Mouse (Mus musculus): ENCODE data around the gene Adam30. TPM values are rescaled to one million over a fixed set of nuclear protein-coding genes. Genes with fewer than 3 reads are reported as not detected.

Gene Adam30
- total RNA-seq, 2 experiments from 2014 or later = not detected

DNA sequence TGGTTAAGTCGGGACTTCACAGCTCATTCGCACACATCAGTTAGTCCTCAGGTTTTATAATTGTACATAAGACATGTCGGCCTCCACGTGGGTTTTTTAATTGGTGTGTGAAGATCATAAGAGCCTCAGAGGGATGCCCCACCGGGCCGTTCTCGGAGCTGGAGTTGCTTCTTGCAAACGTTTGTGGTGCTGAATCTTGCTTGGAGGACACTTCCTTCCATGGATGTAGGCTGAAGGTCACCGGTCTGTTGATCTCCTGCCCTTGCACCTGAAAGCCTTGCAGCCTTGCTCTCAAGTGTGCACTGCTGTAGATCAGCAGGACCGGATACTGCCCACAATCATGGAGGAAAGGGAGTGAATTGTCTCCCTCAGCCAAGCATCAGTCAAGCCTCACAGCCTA is 9.4 kb upstream of the Adam30 start:
- DNase-seq = no peak
- Histone ChIP-seq H3K27ac (no peak overlapping the region), H3K4me3 (no peak overlapping the region)
- intact Hi-C loops (cut with DNase I) = no loop called here
- TF ChIP-seq CTCF (IDR thresholded peaks at IDR 0.05) = no peak

DNA sequence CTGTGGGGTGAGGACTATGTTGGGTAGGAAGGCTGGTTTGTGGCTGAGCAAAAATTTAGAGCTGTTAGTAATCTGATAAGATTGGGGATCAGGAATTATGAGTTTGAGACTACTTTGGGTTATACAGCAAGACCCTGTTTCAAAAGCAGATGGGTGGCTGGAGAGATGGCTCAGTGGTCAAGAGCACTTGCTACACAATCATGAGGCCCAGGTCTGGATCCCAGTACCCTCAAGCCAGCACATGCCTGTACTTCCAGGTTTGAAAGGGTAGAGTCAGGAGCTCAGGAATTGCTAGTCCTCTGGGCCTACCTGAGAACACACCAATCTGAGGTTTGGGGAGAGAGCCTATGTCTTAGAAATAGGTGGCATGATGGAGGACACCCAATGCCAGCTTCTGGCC is 7.0 kb upstream of the Adam30 start:
- TF ChIP-seq CTCF (IDR thresholded peaks at IDR 0.05) = no peak
- no peak overlapping the region for H3K27ac ChIP-seq
- no peak for DNase-seq
- no peak overlapping the region for H3K4me3 ChIP-seq
- intact Hi-C loops (cut with DNase I) = no loop called here

DNA sequence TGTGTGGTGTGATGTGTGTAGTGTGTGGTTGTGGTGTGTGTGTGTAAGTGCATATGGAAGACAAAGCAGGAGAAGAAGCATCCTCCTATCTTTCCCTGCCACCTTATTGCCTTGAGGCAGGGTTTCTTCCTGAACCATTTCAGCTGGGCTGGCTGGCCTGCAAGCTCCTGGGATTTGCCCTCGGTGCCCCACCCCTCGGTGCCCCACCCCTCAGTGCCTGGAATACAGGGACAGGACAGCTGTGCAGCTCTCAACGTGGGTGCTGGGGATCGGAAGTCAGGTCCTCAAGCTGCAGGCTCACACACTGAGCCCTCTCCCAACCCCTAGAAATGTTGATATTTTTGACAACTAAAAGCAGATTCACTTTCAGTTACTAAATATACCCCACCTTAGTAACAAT is 4.3 kb upstream of the Adam30 start:
- DNase-seq = no peak
- intact Hi-C loops (cut with DNase I) = no loop called here
- Histone ChIP-seq H3K4me3 (no peak overlapping the region), H3K27ac (no peak overlapping the region)
- no peak for TF ChIP-seq CTCF (IDR thresholded peaks at IDR 0.05)

DNA sequence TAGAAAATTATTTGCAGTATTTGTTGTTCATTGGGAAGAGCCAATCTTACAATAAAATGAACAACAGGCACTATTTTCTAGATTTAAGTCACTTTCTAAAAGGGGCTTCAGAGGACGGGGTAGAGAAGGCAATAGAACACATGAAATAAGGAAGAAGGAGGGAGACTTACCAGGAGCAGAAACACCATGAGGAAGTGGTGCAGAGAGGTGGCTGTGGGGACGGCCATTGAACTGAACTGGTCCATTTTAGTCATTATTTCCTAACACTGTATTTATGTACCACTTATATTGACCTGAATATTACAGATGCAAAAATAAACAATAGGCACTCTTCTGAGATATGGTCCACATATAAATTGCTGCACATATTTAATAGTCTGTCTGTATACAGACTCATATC is 3.4 kb upstream of the Adam30 start:
- intact Hi-C loops (cut with DNase I) = no loop called here
- DNase-seq = no peak
- no peak for TF ChIP-seq CTCF (IDR thresholded peaks at IDR 0.05)
- H3K27ac ChIP-seq = no peak overlapping the region
- H3K4me3 ChIP-seq = no peak overlapping the region

DNA sequence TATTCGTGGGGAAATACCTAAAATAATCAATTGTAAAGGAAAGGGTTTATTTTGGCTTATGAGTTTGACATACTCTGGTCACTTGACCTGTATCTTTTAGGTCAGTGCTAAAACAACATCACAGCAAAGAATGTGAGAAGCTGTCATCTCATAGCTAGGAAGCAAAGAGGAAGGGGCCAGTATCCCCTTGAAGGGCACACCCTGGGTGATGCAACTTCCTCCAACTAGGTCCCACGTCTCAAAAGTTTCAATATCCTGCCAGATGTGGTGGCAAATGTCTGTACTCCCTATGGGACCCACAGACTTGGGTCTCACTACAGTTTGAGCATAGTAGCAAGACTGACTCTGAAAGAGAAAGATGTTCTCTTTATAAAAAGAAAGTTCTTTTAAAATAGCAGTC is 2.8 kb upstream of the Adam30 start:
- Histone ChIP-seq H3K27ac (no peak overlapping the region), H3K4me3 (no peak overlapping the region)
- no peak for TF ChIP-seq CTCF (IDR thresholded peaks at IDR 0.05)
- intact Hi-C loops (cut with DNase I) = no loop called here
- no peak for DNase-seq

DNA sequence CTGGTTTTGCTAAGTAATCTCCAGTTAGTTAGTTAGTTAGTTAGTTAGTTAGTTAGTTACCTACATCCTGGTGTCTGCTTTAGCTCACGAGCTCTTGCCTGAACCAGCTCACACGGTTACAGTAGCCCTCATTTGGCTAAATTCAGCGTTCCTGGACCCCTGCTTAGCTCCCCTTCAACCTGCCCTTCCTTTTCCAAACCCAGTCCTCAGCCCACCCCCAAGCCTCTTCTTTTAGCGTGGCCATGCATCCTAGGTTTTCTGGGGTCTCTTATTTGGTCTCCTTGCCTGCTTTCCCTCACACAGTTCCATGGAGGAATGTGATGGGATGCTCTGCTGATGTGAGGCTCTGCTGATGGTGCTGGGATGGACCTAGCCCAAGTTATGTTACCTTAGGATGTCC is 1.8 kb upstream of the Adam30 start:
- H3K27ac ChIP-seq = no peak overlapping the region
- no peak for TF ChIP-seq CTCF (IDR thresholded peaks at IDR 0.05)
- no peak for DNase-seq
- H3K4me3 ChIP-seq = no peak overlapping the region
- intact Hi-C loops (cut with DNase I) = no loop called here

DNA sequence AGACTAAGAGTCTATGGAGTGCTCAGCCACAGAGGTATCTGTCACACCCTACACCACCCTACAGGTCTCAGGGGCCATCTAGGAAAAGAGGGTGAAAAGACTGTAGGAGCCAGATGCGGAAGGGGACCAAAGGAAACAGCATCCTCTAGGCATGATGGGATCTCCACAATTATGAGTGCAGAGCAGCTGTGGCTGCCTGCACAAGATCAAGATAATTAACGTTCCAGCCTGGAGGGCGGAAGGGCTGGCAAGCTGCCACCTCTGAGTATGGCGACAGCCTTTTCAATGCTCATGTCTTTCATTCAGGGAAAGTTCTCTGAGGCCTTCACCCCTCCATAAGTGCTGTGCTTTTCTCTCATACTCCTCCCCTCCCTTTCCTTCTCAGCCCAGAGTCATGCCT is 1.1 kb upstream of the Adam30 start:
- no peak overlapping the region for H3K27ac ChIP-seq
- intact Hi-C loops (cut with DNase I) = no loop called here
- H3K4me3 ChIP-seq = no peak overlapping the region
- DNase-seq = no peak
- no peak for TF ChIP-seq CTCF (IDR thresholded peaks at IDR 0.05)

DNA sequence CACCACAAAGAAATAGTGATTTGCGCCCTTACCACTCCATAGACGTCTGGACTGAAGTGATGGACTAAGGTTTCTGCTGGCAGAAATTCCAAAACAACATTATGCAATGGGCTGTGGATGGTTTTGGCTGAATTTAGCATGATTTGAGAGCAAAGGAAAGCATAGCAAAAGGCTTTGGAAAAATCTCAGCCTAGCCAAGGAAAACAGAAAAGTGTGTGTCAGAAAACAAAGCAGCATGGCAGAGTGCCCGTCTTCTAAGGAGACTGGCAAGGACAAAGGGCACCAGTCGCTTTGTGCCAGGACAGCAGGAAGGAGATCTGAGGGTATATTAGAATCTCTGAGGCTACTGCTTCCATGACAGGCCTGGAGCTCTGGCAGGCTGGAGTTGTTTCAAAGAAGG is 17.9 kb downstream of the Adam30 start:
- no peak overlapping the region for H3K27ac ChIP-seq
- intact Hi-C loops (cut with DNase I) = no loop called here

DNA sequence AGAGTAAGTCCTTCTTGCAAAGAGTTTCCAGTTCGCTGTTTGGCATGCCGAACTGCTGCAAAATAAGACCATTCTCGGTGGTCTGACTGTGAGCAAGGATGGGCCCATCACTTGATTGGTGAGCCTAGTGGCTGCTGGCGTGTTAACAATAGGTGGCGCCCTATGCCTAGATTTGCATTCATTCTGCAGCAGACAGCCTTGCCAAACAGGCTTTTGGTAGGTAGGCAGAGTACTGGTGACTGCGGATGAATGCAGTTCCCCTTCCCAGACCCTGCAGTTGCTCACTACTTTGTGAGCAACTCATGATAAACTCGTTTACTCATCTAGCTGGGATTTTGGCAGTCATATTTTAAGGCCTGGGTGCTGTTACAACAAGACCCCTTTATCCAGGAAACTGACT is 20.4 kb downstream of the Adam30 start:
- no peak overlapping the region for H3K27ac ChIP-seq
- DNase-seq = no peak
- intact Hi-C loops (cut with DNase I) = no loop called here
- H3K4me3 ChIP-seq = no peak overlapping the region
- peak; percentile 39; the same call in 1 of the 2 replicates for TF ChIP-seq CTCF (IDR thresholded peaks at IDR 0.05)

More for the DNA sequence above, 17.9 kb downstream of the Adam30 start:
- no peak overlapping the region for H3K4me3 ChIP-seq
- peak; percentile 18 for DNase-seq
- no peak for TF ChIP-seq CTCF (IDR thresholded peaks at IDR 0.05)

DNA sequence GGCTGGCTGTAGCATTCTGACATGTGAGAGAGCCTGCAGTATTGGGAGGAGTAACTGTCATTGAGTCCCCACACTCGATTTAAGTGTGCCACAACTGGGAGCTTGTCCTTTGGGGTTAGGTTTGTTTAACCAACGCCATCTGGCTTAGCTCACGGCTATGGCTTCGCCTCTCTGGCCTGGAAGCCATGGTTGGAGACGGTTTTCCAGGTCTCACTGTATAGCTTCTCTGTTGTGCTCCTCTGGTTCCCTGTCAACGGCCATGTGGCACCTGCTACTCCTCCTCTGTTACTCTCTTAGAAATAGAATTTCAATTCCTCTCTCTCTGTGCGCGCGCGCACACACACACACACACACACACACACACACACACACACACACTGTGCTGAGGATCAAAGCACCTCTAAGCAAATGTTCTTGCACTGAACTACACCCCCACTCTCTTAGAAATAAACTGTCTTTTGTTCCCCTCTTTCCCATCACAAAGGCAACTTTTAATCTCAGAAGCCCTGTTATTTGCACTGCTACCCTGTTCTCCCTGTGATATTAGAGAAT is 24.8 kb downstream of the Adam30 start:
- Histone ChIP-seq H3K27ac (no peak overlapping the region), H3K4me3 (no peak overlapping the region)
- no peak for TF ChIP-seq CTCF (IDR thresholded peaks at IDR 0.05)
- intact Hi-C loops (cut with DNase I) = no loop called here
- DNase-seq = no peak

DNA sequence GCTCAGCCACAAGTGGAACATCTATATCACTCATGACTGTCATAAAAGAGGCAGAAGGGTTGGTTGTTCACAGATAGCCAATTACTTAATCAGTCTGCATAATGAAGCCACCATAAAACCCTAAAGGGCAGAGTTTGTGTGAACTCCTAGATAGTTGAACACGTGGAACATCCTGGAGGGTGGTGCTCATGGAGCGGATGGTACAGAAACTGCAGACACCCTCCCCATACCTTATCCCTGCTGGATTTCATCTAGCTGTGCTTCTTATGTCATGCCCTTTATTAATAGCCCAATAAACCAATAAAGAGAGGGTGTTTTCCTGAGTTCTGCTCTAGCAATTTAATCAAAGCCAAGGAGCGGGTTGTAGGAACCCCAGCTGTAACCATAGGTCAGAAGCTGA is 27.3 kb downstream of the Adam30 start:
- intact Hi-C loops (cut with DNase I) = no loop called here
- H3K27ac ChIP-seq = no peak overlapping the region
- no peak overlapping the region for H3K4me3 ChIP-seq
- TF ChIP-seq CTCF (IDR thresholded peaks at IDR 0.05) = no peak
- no peak for DNase-seq

DNA sequence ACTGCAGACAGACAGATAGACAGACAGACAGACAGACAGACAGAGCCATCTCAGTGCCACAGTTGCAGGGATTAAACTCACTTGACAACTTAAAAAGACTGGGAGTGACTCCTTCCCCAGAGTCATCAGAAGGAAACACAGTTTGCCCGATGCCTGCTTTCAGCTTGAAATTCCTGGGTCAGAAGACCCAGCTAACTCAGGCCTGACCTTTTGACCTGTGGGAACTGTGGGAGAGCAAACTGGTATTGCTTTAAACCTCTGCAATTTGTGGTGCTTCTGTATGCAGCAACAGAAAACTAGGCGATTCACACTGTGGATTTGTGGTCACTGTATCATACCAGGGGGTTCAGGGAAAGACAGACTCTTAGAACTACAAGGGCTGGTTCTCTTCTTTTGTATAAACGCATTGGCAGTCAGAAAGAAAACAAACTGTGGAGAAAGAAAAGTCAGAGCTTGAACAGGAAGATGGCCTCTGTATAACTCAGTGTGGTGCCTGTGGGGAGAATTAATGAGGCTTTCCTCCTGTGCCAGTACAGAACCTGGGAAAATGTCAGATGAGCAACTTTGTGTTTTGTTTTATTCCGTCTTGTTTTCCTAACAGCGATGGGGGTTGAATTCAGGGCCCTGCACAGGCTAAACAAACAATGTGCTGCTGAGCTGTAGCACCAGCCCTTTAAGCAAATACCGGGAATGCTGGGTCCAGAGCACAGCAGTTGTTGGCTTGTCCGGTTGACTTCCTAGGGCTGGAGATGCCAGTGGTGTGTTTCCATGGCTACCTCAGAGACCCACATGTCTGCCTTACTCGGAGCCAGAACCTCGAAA is 37.5 kb downstream of the Adam30 start:
- no peak for DNase-seq
- intact Hi-C loops (cut with DNase I) = no loop called here
- Histone ChIP-seq H3K27ac (no peak overlapping the region), H3K4me3 (no peak overlapping the region)
- TF ChIP-seq CTCF (IDR thresholded peaks at IDR 0.05) = no peak

DNA sequence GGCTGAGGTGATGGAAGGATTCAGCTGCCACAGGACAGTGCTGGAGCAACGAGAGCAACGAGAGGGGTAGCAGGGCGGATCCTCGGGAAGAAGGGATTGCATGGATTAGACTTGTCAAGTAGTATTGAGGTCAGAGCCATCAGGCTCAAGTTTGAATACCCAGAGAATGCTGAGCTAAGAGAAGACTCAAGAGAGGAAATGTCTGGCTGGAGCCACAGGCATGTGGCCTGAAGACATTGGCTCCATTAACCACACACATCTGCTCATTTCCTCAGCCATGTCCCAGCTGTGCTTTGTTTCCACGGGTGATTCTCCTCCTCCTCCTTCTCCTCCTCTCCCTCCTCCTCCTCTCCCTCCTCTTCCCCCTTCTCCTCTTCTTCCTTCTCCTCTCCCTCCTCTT is 39.3 kb downstream of the Adam30 start:
- H3K4me3 ChIP-seq = no peak overlapping the region
- intact Hi-C loops (cut with DNase I) = no loop called here
- DNase-seq = peak; percentile 18
- no peak for TF ChIP-seq CTCF (IDR thresholded peaks at IDR 0.05)
- H3K27ac ChIP-seq = no peak overlapping the region

DNA sequence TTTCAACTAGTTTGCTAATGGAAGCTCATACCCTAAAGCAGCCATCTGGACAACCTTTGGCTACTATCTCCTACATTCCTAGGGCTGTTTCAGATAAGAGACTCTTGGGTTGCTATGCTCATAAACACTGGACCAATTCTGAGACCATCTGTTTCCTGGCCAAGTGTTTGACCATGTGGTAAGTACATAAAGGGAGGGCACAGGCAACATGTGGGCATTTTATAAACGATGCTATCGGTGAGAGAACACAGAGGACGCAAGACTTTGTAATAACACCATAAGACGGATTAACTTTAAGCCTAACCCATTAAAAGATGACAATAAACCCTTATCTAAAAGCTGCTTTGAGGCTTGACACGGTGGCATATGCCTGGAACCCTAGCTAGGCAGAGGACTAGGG is 42.9 kb downstream of the Adam30 start:
- Histone ChIP-seq H3K4me3 (no peak overlapping the region), H3K27ac (no peak overlapping the region)
- DNase-seq = no peak
- intact Hi-C loops (cut with DNase I) = no loop called here
- no peak for TF ChIP-seq CTCF (IDR thresholded peaks at IDR 0.05)
